Mouse (Mus musculus) kidney, adult 2 months (tissue): ENCODE results near the gene Olfr101. TPM values are rescaled to one million over a fixed set of nuclear protein-coding genes. Genes with fewer than 3 reads are reported as not detected.

ENCODE experiments used
- DNase-seq: peaks from one replicate; pipeline ENCODE4 v3.0.0; 2021
- H3K27ac ChIP-seq: fragments of 200-500 bp; 2 replicates; pipeline ENCODE4 v1.5.1; 2012; ENCODE audit warnings: low read depth, low read length, control low read depth, inconsistent platforms; ENCODE audit not compliant: insufficient read depth
- H3K27me3 ChIP-seq: fragments of 200-500 bp; replicated peaks from 2 replicates; pipeline ENCODE4 v1.6.1; 2012; ENCODE audit warnings: mild to moderate bottlenecking, moderate library complexity, low read length, inconsistent platforms; ENCODE audit not compliant: control insufficient read depth, insufficient read depth
- H3K36me3 ChIP-seq: fragments of 200-500 bp; 2 replicates; pipeline ENCODE4 v1.6.1; 2012; ENCODE audit warnings: mild to moderate bottlenecking, moderate library complexity, low read length, inconsistent platforms; ENCODE audit not compliant: control insufficient read depth, insufficient read depth
- H3K4me1 ChIP-seq: fragments of 200-500 bp; 2 replicates; pipeline ENCODE4 v1.6.1; 2011; ENCODE audit warnings: low read length; ENCODE audit not compliant: control insufficient read depth, insufficient read depth
- H3K4me3 ChIP-seq: fragments of 200-500 bp; 2 replicates; pipeline ENCODE4 v1.5.1; 2011; ENCODE audit warnings: mild to moderate bottlenecking, low read depth, low read length, control low read depth; ENCODE audit not compliant: insufficient read depth
- CTCF ChIP-seq: fragments of 200-500 bp; conservative IDR thresholded peaks from 2 replicates; pipeline ENCODE4 v1.5.1; 2011; ENCODE audit warnings: low read depth, mild to moderate bottlenecking, control low read depth, low read length, moderate library complexity, mixed read lengths; ENCODE audit not compliant: insufficient read depth, insufficient read length
- POLR2A ChIP-seq: fragments of 200-500 bp; IDR thresholded peaks from one replicate; pipeline ENCODE4 v1.6.1; 2011; ENCODE audit warnings: low read depth, low read length, control low read depth
- WGBS: fragments of 180-500 bp; shearing (Covaris S2); methylation state at CpG from one replicate; pipeline ENCODE4 v1.1.7; 2018; 5-methylcytosine and 5-hydroxymethylcytosine counted together
- polyA plus RNA-seq: library from polyadenylated mRNA; depleted of rRNA; stranded (reverse); fragments of >200 nt; gene quantifications from 2 replicates; pipeline ENCODE4 v1.2.3, GENCODE M21; 2012; rRNA removed

The Olfr101 gene
- polyA plus RNA-seq, 1 experiment, result not detected

- no peaks in the 10 kb centered on the region for H3K4me1 ChIP-seq
- no peak overlapping the region for H3K27ac ChIP-seq
- TF ChIP-seq POLR2A (no peak), CTCF (no peak)
- H3K36me3 ChIP-seq, result no peaks in the 10 kb centered on the region
- no peaks in the 10 kb centered on the region for H3K27me3 ChIP-seq
- no peak for DNase-seq
- no peak overlapping the region for H3K4me3 ChIP-seq
Observed at GRCm38 (mm10) chr17:37276573-37276972, 27.5 kb downstream of the Olfr101 start.

GRCm38 (mm10) chr17:37275626-37276248 is 28.4 kb downstream of the Olfr101 start:
- Histone ChIP-seq H3K36me3 (no peaks in the 10 kb centered on the region), H3K4me3 (no peak overlapping the region), H3K27me3 (no peaks in the 10 kb centered on the region), H3K4me1 (no peaks in the 10 kb centered on the region), H3K27ac (no peak overlapping the region)
- TF ChIP-seq CTCF (no peak), POLR2A (no peak)
- no peak for DNase-seq
- 78% methylated on average over 2 of the region's 2 CpGs for WGBS

- TF ChIP-seq CTCF (no peak), POLR2A (no peak)
- H3K36me3 ChIP-seq, result no peaks in the 10 kb centered on the region
- peak; percentile 78 for DNase-seq
- H3K27ac ChIP-seq, result peak overlapping the region; percentile 12; the same call in 1 of the 2 replicates
- H3K4me3 ChIP-seq, result peak overlapping the region; percentile 64
- WGBS, result 47% methylated on average over 8 of the region's 8 CpGs
- H3K27me3 ChIP-seq, result no peaks in the 10 kb centered on the region; the same call in 1 of the 2 replicates
- H3K4me1 ChIP-seq, result no peaks in the 10 kb centered on the region
Observed at GRCm38 (mm10) chr17:37270702-37271092, 33.4 kb downstream of the Olfr101 start.

GRCm38 (mm10) chr17:37270058-37270701 is 33.9 kb downstream of the Olfr101 start, which contains the start of gene H2-M3:
Gene H2-M3, plus strand, starts transcription at chr17:37270220.
- TF ChIP-seq POLR2A (no peak), CTCF (no peak)
- DNase-seq, result peak; percentile 95
- Histone ChIP-seq H3K4me1 (no peaks in the 10 kb centered on the region), H3K36me3 (no peaks in the 10 kb centered on the region), H3K27ac (peak within 1 kb of the TSS; percentile 12; the same call in 1 of the 2 replicates), H3K4me3 (peak within 1 kb of the TSS; percentile 64), H3K27me3 (no peaks in the 10 kb centered on the region; the same call in 1 of the 2 replicates)
- 2% methylated on average over 26 of the region's 26 CpGs for WGBS

- DNase-seq, result peak; percentile 11
- Histone ChIP-seq H3K27me3 (no peaks in the 10 kb centered on the region; the same call in 1 of the 2 replicates), H3K4me1 (no peaks in the 10 kb centered on the region), H3K27ac (no peak within 1 kb of the TSS), H3K36me3 (no peaks in the 10 kb centered on the region), H3K4me3 (no peak within 1 kb of the TSS)
- TF ChIP-seq POLR2A (no peak), CTCF (no peak)
- WGBS, result 68% methylated on average over 1 of the region's 1 CpGs
Observed at GRCm38 (mm10) chr17:37263626-37264025, 40.5 kb downstream of the Olfr101 start, which contains the start of gene Olfr98. Gene Olfr98, minus strand, starts transcription at chr17:37263749.

GRCm38 (mm10) chr17:37250544-37250943 is 53.6 kb downstream of the Olfr101 start:
- peak; percentile 20 for DNase-seq
- TF ChIP-seq CTCF (peak; percentile 73), POLR2A (no peak)
- no peaks in the 10 kb centered on the region for H3K4me1 ChIP-seq
- no peaks in the 10 kb centered on the region for H3K27me3 ChIP-seq
- WGBS, result 7% methylated on average over 1 of the region's 1 CpGs
- no peak overlapping the region for H3K4me3 ChIP-seq
- H3K36me3 ChIP-seq, result no peaks in the 10 kb centered on the region
- no peak overlapping the region for H3K27ac ChIP-seq

GRCm38 (mm10) chr17:37249460-37249859 is 54.7 kb downstream of the Olfr101 start:
- no peaks in the 10 kb centered on the region for H3K27me3 ChIP-seq
- H3K4me1 ChIP-seq, result no peaks in the 10 kb centered on the region
- H3K36me3 ChIP-seq, result no peaks in the 10 kb centered on the region
- no peak overlapping the region for H3K27ac ChIP-seq
- DNase-seq, result no peak
- H3K4me3 ChIP-seq, result no peak overlapping the region
- no peak for TF ChIP-seq CTCF
- no peak for TF ChIP-seq POLR2A

Other genes starting within 250 kb of the Olfr101 start
- not detected in 2 replicates for gene Olfr90, start 215.8 kb downstream of the Olfr101 start, polyA plus RNA-seq
- gene Olfr91, start 206.0 kb downstream of the Olfr101 start, polyA plus RNA-seq, result not detected in 2 replicates
- not detected in 2 replicates for gene Olfr92, start 184.2 kb downstream of the Olfr101 start, polyA plus RNA-seq
- not detected in 2 replicates for gene Olfr93, start 142.8 kb downstream of the Olfr101 start, polyA plus RNA-seq
- gene Ubd, start 110.4 kb downstream of the Olfr101 start, polyA plus RNA-seq, result 0.20 and 1.6 TPM in 2 replicates
- not detected in 2 replicates for gene Olfr94, start 103.3 kb downstream of the Olfr101 start, polyA plus RNA-seq
- not detected in 2 replicates for gene Olfr95, start 91.2 kb downstream of the Olfr101 start, polyA plus RNA-seq
- not detected in 2 replicates for gene Olfr96, start 84.2 kb downstream of the Olfr101 start, polyA plus RNA-seq
- gene Olfr97, start 67.0 kb downstream of the Olfr101 start, polyA plus RNA-seq, result not detected in 2 replicates
- not detected in 2 replicates for gene Olfr98, start 40.6 kb downstream of the Olfr101 start, polyA plus RNA-seq
- gene H2-M3, start 34.1 kb downstream of the Olfr101 start, polyA plus RNA-seq, result 4.0 and 6.0 TPM in 2 replicates
- gene Olfr99, start 20.9 kb downstream of the Olfr101 start, polyA plus RNA-seq, result not detected in 2 replicates
- not detected in 2 replicates for gene Olfr102, start 12.7 kb upstream of the Olfr101 start, polyA plus RNA-seq
- gene Olfr103, start 35.4 kb upstream of the Olfr101 start, polyA plus RNA-seq, result not detected in 2 replicates
- not detected in 2 replicates for gene Olfr104-ps, start 55.3 kb upstream of the Olfr101 start, polyA plus RNA-seq
- gene Olfr105-ps, start 74.7 kb upstream of the Olfr101 start, polyA plus RNA-seq, result not detected in 2 replicates
- gene Olfr106-ps, start 86.1 kb upstream of the Olfr101 start, polyA plus RNA-seq, result not detected in 2 replicates
- gene Olfr107, start 94.9 kb upstream of the Olfr101 start, polyA plus RNA-seq, result not detected in 2 replicates
- not detected in 2 replicates for gene Olfr108, start 141.2 kb upstream of the Olfr101 start, polyA plus RNA-seq
- gene Olfr109, start 154.6 kb upstream of the Olfr101 start, polyA plus RNA-seq, result not detected in 2 replicates
- gene H2-M2, start 179.2 kb upstream of the Olfr101 start, polyA plus RNA-seq, result 0.18 and 1.3 TPM in 2 replicates
- gene Olfr110, start 188.2 kb upstream of the Olfr101 start, polyA plus RNA-seq, result not detected in 2 replicates
- gene Olfr111, start 203.7 kb upstream of the Olfr101 start, polyA plus RNA-seq, result 0.08 and 0.25 TPM in 2 replicates